Mouse (Mus musculus) olfactory bulb, adult 2 months (tissue): Measurements from ENCODE around the gene Lztr1.

Experiments
- CTCF ChIP-seq: fragments of 200-500 bp; IDR thresholded peaks from 2 replicates; pipeline ENCODE4 v1.5.1; 2012; ENCODE audit warnings: low read depth, mild to moderate bottlenecking, low read length, moderate library complexity; ENCODE audit not compliant: insufficient read depth
- POLR2A ChIP-seq: fragments of 200-500 bp; IDR thresholded peaks from 2 replicates; pipeline ENCODE4 v1.6.1; 2012; ENCODE audit warnings: mild to moderate bottlenecking, low read depth, low read length, moderate library complexity; ENCODE audit not compliant: insufficient read depth

DNA sequence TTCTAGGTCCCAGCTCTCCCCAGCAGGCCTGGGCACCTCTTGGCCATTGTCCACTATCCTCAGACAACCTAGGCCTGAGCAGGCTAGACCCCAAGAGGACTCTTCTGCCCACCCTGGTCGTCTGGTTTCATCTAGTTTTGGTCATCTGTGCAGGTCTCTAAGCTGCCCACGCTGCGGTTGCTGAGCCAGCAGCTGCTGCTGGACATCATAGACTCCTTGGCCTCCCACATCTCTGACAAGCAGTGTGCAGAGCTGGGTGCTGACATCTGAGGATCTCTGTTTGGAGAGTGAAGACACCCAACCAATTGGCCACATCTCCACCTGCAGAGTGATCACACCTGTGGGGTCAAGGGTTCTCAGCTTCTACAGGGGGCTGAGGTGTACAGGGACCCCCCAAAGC lies 17.0 kb downstream of the Lztr1 start:
- no peak for TF ChIP-seq POLR2A
- no peak for TF ChIP-seq CTCF
